Mouse (Mus musculus) CH12.LX (cell line): ENCODE measurements around the gene Pkd1l3. TPM values are rescaled to one million over a fixed set of nuclear protein-coding genes. Genes with fewer than 3 reads are reported as not detected.

Experiments used
- DNase-seq: peaks from one replicate; pipeline ENCODE4 v3.0.0-alpha.2; 2013; ENCODE audit errors: extremely low read depth
- H3K27ac ChIP-seq: 2 replicates; pipeline ENCODE4 v1.5.1; 2012; ENCODE audit warnings: low read depth, mild to moderate bottlenecking, control low read depth, moderate library complexity; ENCODE audit not compliant: insufficient read depth
- H3K27me3 ChIP-seq: replicated peaks from 2 replicates; pipeline ENCODE3; 2012; ENCODE audit warnings: inconsistent platforms
- H3K36me3 ChIP-seq, 2 experiments: replicated peaks in 1 of 2; 2 replicates each; pipeline versions ENCODE3 to v1.6.1; 2012; ENCODE audit warnings: inconsistent platforms in 1 of 2, low read length in 1 of 2, mild to moderate bottlenecking in 1 of 2, mixed read lengths in 1 of 2, moderate library complexity in 1 of 2; ENCODE audit not compliant: control insufficient read depth in 1 of 2, insufficient read depth in 1 of 2
- H3K4me1 ChIP-seq, 2 experiments: 2 replicates each; pipeline ENCODE4 v1.6.1; 2012; ENCODE audit warnings: inconsistent platforms in 1 of 2, moderate library complexity in 1 of 2; ENCODE audit not compliant: insufficient read depth in 2 of 2, control insufficient read depth in 1 of 2
- H3K4me2 ChIP-seq: 2 replicates; pipeline ENCODE4 v1.6.1; 2012; ENCODE audit warnings: low read depth, mild to moderate bottlenecking, control low read depth; ENCODE audit not compliant: poor library complexity, insufficient read depth, severe bottlenecking
- H3K4me3 ChIP-seq, 3 experiments: fragments of 150-350 bp in 1 of 3; sonication (generic) in 1 of 3; replicated peaks in 1 of 3; 2 replicates each; pipeline versions ENCODE3 to v1.5.1; 2011 to 2012; ENCODE audit warnings: low read depth in 2 of 3, low read length in 2 of 3, mild to moderate bottlenecking in 2 of 3, moderate library complexity in 2 of 3, control low read depth in 1 of 3, improper control_type of control experiment in 1 of 3, inconsistent platforms in 1 of 3, mixed read lengths in 1 of 3; ENCODE audit not compliant: poor library complexity in 1 of 3
- H3K79me2 ChIP-seq: replicated peaks from 2 replicates; pipeline ENCODE4 v1.6.1; 2012; ENCODE audit warnings: mild to moderate bottlenecking, moderate library complexity; ENCODE audit not compliant: control insufficient read depth, poor library complexity, insufficient read depth, severe bottlenecking; ENCODE audit errors: extremely low read depth
- H3K9ac ChIP-seq: 2 replicates; pipeline ENCODE4 v1.6.1; 2012; ENCODE audit warnings: low read depth, mild to moderate bottlenecking, control low read depth, moderate library complexity; ENCODE audit not compliant: insufficient read depth
- H3K9me3 ChIP-seq: replicated peaks from 2 replicates; pipeline ENCODE3; 2012; ENCODE audit warnings: low read length, inconsistent platforms, mixed read lengths
- BHLHE40 ChIP-seq: IDR thresholded peaks from 2 replicates; pipeline ENCODE4 v1.6.1; 2011; ENCODE audit warnings: mild to moderate bottlenecking, low read depth, low read length, improper control_type of control experiment
- CHD1 ChIP-seq: IDR thresholded peaks from 2 replicates; pipeline ENCODE4 v1.6.1; 2012; ENCODE audit warnings: low read depth, low read length, improper control_type of control experiment, inconsistent platforms
- CHD2 ChIP-seq: IDR thresholded peaks from 2 replicates; pipeline ENCODE4 v1.6.1; 2011; ENCODE audit warnings: low read length, improper control_type of control experiment
- CTCF ChIP-seq, 2 experiments: IDR thresholded peaks in 1 of 2; conservative IDR thresholded peaks in 1 of 2; 2 replicates each; pipeline ENCODE4 v1.5.1; 2011 to 2012; ENCODE audit warnings: low read depth in 2 of 2, low read length in 2 of 2, improper control_type of control experiment in 1 of 2, inconsistent platforms in 1 of 2, mild to moderate bottlenecking in 1 of 2, moderate library complexity in 1 of 2
- ELF1 ChIP-seq: IDR thresholded peaks from 2 replicates; pipeline ENCODE4 v1.6.1; 2014; ENCODE audit warnings: low read depth, mild to moderate bottlenecking, inconsistent platforms, low read length, improper control_type of control experiment
- ETS1 ChIP-seq: conservative IDR thresholded peaks from 2 replicates; pipeline ENCODE4 v1.6.1; 2012; ENCODE audit warnings: low read depth, mild to moderate bottlenecking, inconsistent platforms, low read length, improper control_type of control experiment, moderate library complexity
- GABPA ChIP-seq: IDR thresholded peaks from 2 replicates; pipeline ENCODE4 v1.6.1; 2012; ENCODE audit warnings: low read depth, low read length, improper control_type of control experiment, inconsistent platforms; ENCODE audit not compliant: insufficient replicate concordance
- HCFC1 ChIP-seq: IDR thresholded peaks from 2 replicates; pipeline ENCODE4 v1.6.1; 2012; ENCODE audit warnings: low read depth, mild to moderate bottlenecking, inconsistent platforms, low read length, improper control_type of control experiment
- IRF4 ChIP-seq: IDR thresholded peaks from 2 replicates; pipeline ENCODE4 v1.6.1; 2014; ENCODE audit warnings: low read depth, mild to moderate bottlenecking, inconsistent platforms, low read length, improper control_type of control experiment
- JUN ChIP-seq: IDR thresholded peaks from 2 replicates; pipeline ENCODE4 v1.6.1; 2011; ENCODE audit warnings: low read depth, mild to moderate bottlenecking, low read length, improper control_type of control experiment, moderate library complexity; ENCODE audit not compliant: insufficient read depth
- KAT2A ChIP-seq: IDR thresholded peaks from 2 replicates; pipeline ENCODE4 v1.6.1; 2012; ENCODE audit warnings: low read length, improper control_type of control experiment, inconsistent platforms; ENCODE audit not compliant: insufficient replicate concordance
- MAFK ChIP-seq: IDR thresholded peaks from 2 replicates; pipeline ENCODE4 v1.6.1; 2011; ENCODE audit warnings: low read length, improper control_type of control experiment; ENCODE audit not compliant: insufficient replicate concordance
- MAX ChIP-seq: IDR thresholded peaks from 2 replicates; pipeline ENCODE4 v1.6.1; 2011; ENCODE audit warnings: low read length, improper control_type of control experiment
- MAZ ChIP-seq: IDR thresholded peaks from 2 replicates; pipeline ENCODE4 v1.6.1; 2012; ENCODE audit warnings: low read depth, mild to moderate bottlenecking, inconsistent platforms, low read length, improper control_type of control experiment, moderate library complexity
- MEF2A ChIP-seq: IDR thresholded peaks from 2 replicates; pipeline ENCODE4 v1.6.1; 2014; ENCODE audit warnings: low read depth, mild to moderate bottlenecking, inconsistent platforms, low read length, improper control_type of control experiment, borderline replicate concordance
- MXI1 ChIP-seq: IDR thresholded peaks from 2 replicates; pipeline ENCODE4 v1.6.1; 2011; ENCODE audit warnings: mild to moderate bottlenecking, low read depth, low read length, improper control_type of control experiment
- MYC ChIP-seq: IDR thresholded peaks from 2 replicates; pipeline ENCODE4 v1.6.1; 2011; ENCODE audit warnings: low read depth, mild to moderate bottlenecking, improper control_type of control experiment, low read length
- NELFE ChIP-seq: IDR thresholded peaks from 2 replicates; pipeline ENCODE4 v1.6.1; 2011; ENCODE audit warnings: low read depth, low read length, improper control_type of control experiment
- NRF1 ChIP-seq: IDR thresholded peaks from 2 replicates; pipeline ENCODE4 v1.6.1; 2014; ENCODE audit warnings: low read depth, mild to moderate bottlenecking, inconsistent platforms, low read length, improper control_type of control experiment, moderate library complexity
- POLR2A ChIP-seq: IDR thresholded peaks from 2 replicates; pipeline ENCODE4 v1.6.1; 2011; ENCODE audit warnings: low read depth, mild to moderate bottlenecking, improper control_type of control experiment, low read length
- POLR2AphosphoS2 ChIP-seq: IDR thresholded peaks from 2 replicates; pipeline ENCODE4 v1.6.1; 2011; ENCODE audit warnings: low read depth, low read length, improper control_type of control experiment
- RAD21 ChIP-seq: IDR thresholded peaks from 2 replicates; pipeline ENCODE4 v1.6.1; 2011; ENCODE audit warnings: low read depth, mild to moderate bottlenecking, low read length, improper control_type of control experiment, moderate library complexity
- RCOR1 ChIP-seq: conservative IDR thresholded peaks from 2 replicates; pipeline ENCODE4 v1.6.1; 2012; ENCODE audit warnings: low read depth, mild to moderate bottlenecking, inconsistent platforms, low read length, improper control_type of control experiment
- SIN3A ChIP-seq: IDR thresholded peaks from 2 replicates; pipeline ENCODE4 v1.6.1; 2012; ENCODE audit warnings: low read length, improper control_type of control experiment, inconsistent platforms
- SMC3 ChIP-seq: IDR thresholded peaks from 2 replicates; pipeline ENCODE4 v1.6.1; 2011; ENCODE audit warnings: low read depth, low read length, improper control_type of control experiment
- TCF12 ChIP-seq: IDR thresholded peaks from 2 replicates; pipeline ENCODE4 v1.6.1; 2014; ENCODE audit warnings: low read depth, mild to moderate bottlenecking, inconsistent platforms, low read length, improper control_type of control experiment
- UBTF ChIP-seq: IDR thresholded peaks from 2 replicates; pipeline ENCODE4 v1.6.1; 2012; ENCODE audit warnings: low read depth, mild to moderate bottlenecking, inconsistent platforms, low read length, improper control_type of control experiment, moderate library complexity
- USF1 ChIP-seq: IDR thresholded peaks from 2 replicates; pipeline ENCODE4 v1.6.1; 2014; ENCODE audit warnings: low read depth, mild to moderate bottlenecking, inconsistent platforms, low read length, improper control_type of control experiment
- ZC3H11A ChIP-seq: IDR thresholded peaks from 2 replicates; pipeline ENCODE4 v1.6.1; 2012; ENCODE audit warnings: low read depth, mild to moderate bottlenecking, inconsistent platforms, low read length, improper control_type of control experiment
- ZKSCAN1 ChIP-seq: IDR thresholded peaks from 2 replicates; pipeline ENCODE4 v1.6.1; 2012; ENCODE audit warnings: low read depth, inconsistent platforms, low read length, improper control_type of control experiment, borderline replicate concordance
- ZNF384 ChIP-seq: IDR thresholded peaks from 2 replicates; pipeline ENCODE4 v1.6.1; 2012; ENCODE audit warnings: low read depth, low read length, improper control_type of control experiment, inconsistent platforms
- dilution Hi-C: fragments of 300-500 bp; cut with MboI; formaldehyde crosslinking; loops from 2 replicates; pipeline ENCODE4 v1.14.3; 2020; ENCODE audit warnings: low sequenced_read_pairs; ENCODE audit not compliant: extremely low pct_unique_long_range_greater_than_20kb, extremely low pct_ligation_motif_present
- in situ Hi-C: fragments of 300-500 bp; cut with MboI; formaldehyde crosslinking; loops from 3 replicates; pipeline ENCODE4 v1.14.3; 2019; ENCODE audit warnings: low sequenced_read_pairs, low pct_ligation_motif_present, low pct_unique_long_range_greater_than_20kb, mixed read lengths
- polyA plus RNA-seq: library from polyadenylated mRNA; unstranded; fragments of >175 nt; gene quantifications from 2 replicates; pipeline ENCODE4 v1.2.1, GENCODE M21; 2012; ENCODE audit warnings: low read depth; ENCODE audit not compliant: insufficient read length
- total RNA-seq, 2 experiments: library from RNA; depleted of rRNA; stranded (reverse); fragments of 300-350 nt in 1 of 2; fragments of >200 nt in 1 of 2; gene quantifications; 2 replicates each; pipeline ENCODE4 v1.2.3; 2012 to 2014

Gene Pkd1l3
- total and polyA plus RNA-seq, 3 experiments: 3.5 to 10.0 (median 6.0) TPM

GRCm38 (mm10) chr8:109706076-109706873 is 92.0 kb downstream of the Pkd1l3 start:
- Histone ChIP-seq H3K9ac (peak overlapping the region; percentile 80), H3K27ac (no peak overlapping the region), H3K4me1 (peaks cover 0 to 20% of the 10 kb centered on the region in 2 experiments; a peak in 2 of 4 replicates), H3K27me3 (peaks cover 20% of the 10 kb centered on the region), H3K4me3 (peak overlapping the region; percentile 61 to 77 (median 73)), H3K79me2 (no peaks in the 10 kb centered on the region), H3K9me3 (no peaks in the 10 kb centered on the region), H3K4me2 (peak overlapping the region; percentile 44), H3K36me3 (peaks cover 0 to 29% of the 10 kb centered on the region in 2 experiments)
- in situ Hi-C loops: no loop called here
- DNase-seq: peak; percentile 14
- TF ChIP-seq CHD1 (no peak), MXI1 (0 out of 2 replicates have a peak, but pooled peaks have one; percentile 2)
- dilution Hi-C loops: no loop called here

GRCm38 (mm10) chr8:109706874-109707237 is 92.5 kb downstream of the Pkd1l3 start:
- H3K4me3 ChIP-seq: no peak overlapping the region
- H3K27me3 ChIP-seq: peaks cover 19% of the 10 kb centered on the region
- DNase-seq: peak; percentile 82
- in situ Hi-C loops (no loop called here), dilution Hi-C loops (no loop called here)
- no peak overlapping the region for H3K9ac ChIP-seq
- H3K4me1 ChIP-seq: peaks cover 0 to 20% of the 10 kb centered on the region in 2 experiments; a peak in 2 of 4 replicates
- H3K9me3 ChIP-seq: no peaks in the 10 kb centered on the region
- peaks cover 0 to 32% of the 10 kb centered on the region in 2 experiments for H3K36me3 ChIP-seq
- H3K79me2 ChIP-seq: no peaks in the 10 kb centered on the region
- no peak overlapping the region for H3K27ac ChIP-seq
- peak overlapping the region; percentile 44 for H3K4me2 ChIP-seq
- no peak for TF ChIP-seq NELFE
- TF ChIP-seq MYC: no peak
- TF ChIP-seq CHD1: no peak
- TF ChIP-seq NRF1: no peak
- TF ChIP-seq ZNF384: no peak
- TF ChIP-seq TCF12: peak; percentile 39; the same call in 1 of the 2 replicates
- no peak for TF ChIP-seq UBTF
- no peak for TF ChIP-seq HCFC1
- TF ChIP-seq ZKSCAN1: no peak
- no peak for TF ChIP-seq USF1
- TF ChIP-seq JUN: no peak
- TF ChIP-seq GABPA: no peak
- TF ChIP-seq SIN3A: peak; percentile 63
- no peak for TF ChIP-seq RCOR1
- TF ChIP-seq POLR2A: no peak
- TF ChIP-seq KAT2A: no peak
- peak; percentile 64 for TF ChIP-seq SMC3
- TF ChIP-seq RAD21: peak; percentile 54
- TF ChIP-seq CHD2: no peak
- TF ChIP-seq MEF2A: 0 out of 2 replicates have a peak, but pooled peaks have one; percentile 24
- peak; percentile 55; the same call in 1 of the 2 replicates for TF ChIP-seq IRF4
- TF ChIP-seq MAFK: no peak
- TF ChIP-seq CTCF (conservative IDR thresholded peaks at IDR 0.05 in 1 of 2, IDR thresholded peaks at IDR 0.05 in 1 of 2; ENCODE audit: low read depth in 2 of 2, low read length in 2 of 2): peak; percentile 83 to 93
- TF ChIP-seq MAZ: no peak
- no peak for TF ChIP-seq ETS1
- no peak for TF ChIP-seq ZC3H11A
- no peak for TF ChIP-seq POLR2AphosphoS2
- no peak for TF ChIP-seq MXI1
- no peak for TF ChIP-seq ELF1
- no peak for TF ChIP-seq BHLHE40
- peak; percentile 51; the same call in 1 of the 2 replicates for TF ChIP-seq MAX
